Mouse (Mus musculus) hindbrain, postnatal 0 days (tissue): ENCODE measurements around the gene Frmd8. TPM values are rescaled to one million over a fixed set of nuclear protein-coding genes. Genes with fewer than 3 reads are reported as not detected.
A peak's percentile ranks its signal among the peaks of the same experiment; 100 is the strongest.

Experiments used
- ATAC-seq: fragments of 200-750 bp; cut with Nextera tagmentation; 2 replicates; pipeline ENCODE4 v1.8.0; 2017; ENCODE audit warnings: mild to moderate bottlenecking, moderate TSS enrichment, moderate library complexity
- DNase-seq: peaks from one replicate; pipeline ENCODE4 v3.0.0-alpha.2; 2015; ENCODE audit warnings: low spot score
- H3K27ac ChIP-seq: fragments of 300-500 bp; sonication (generic); 2 replicates; pipeline ENCODE4 v1.5.1; 2014; ENCODE audit warnings: mild to moderate bottlenecking
- H3K27me3 ChIP-seq: fragments of 300-500 bp; sonication (generic); 2 replicates; pipeline ENCODE4 v1.6.1; 2014; ENCODE audit warnings: low read length, mixed read lengths; ENCODE audit not compliant: insufficient read depth
- H3K36me3 ChIP-seq: fragments of 300-500 bp; sonication (generic); 2 replicates; pipeline ENCODE4 v1.6.1; 2014; ENCODE audit warnings: low read length, mixed read lengths; ENCODE audit not compliant: insufficient read depth
- H3K4me1 ChIP-seq: fragments of 300-500 bp; sonication (generic); 2 replicates; pipeline ENCODE4 v1.6.1; 2014; ENCODE audit warnings: antibody characterized with exemption, low read length, mixed read lengths; ENCODE audit not compliant: insufficient read depth
- H3K4me2 ChIP-seq: fragments of 300-500 bp; sonication (generic); 2 replicates; pipeline ENCODE4 v1.6.1; 2014; ENCODE audit warnings: low read depth, mild to moderate bottlenecking, low read length, moderate library complexity, mixed read lengths
- H3K4me3 ChIP-seq: fragments of 300-500 bp; sonication (generic); 2 replicates; pipeline ENCODE4 v1.5.1; 2014; ENCODE audit warnings: low read length
- H3K9ac ChIP-seq: fragments of 300-500 bp; sonication (generic); replicated peaks from 2 replicates; pipeline ENCODE4 v1.6.1; 2014; ENCODE audit warnings: mild to moderate bottlenecking, low read length, moderate library complexity, mixed read lengths
- H3K9me3 ChIP-seq: fragments of 300-500 bp; sonication (generic); 2 replicates; pipeline ENCODE4 v1.6.1; 2016; ENCODE audit warnings: low read length, mixed read lengths
- CTCF ChIP-seq: IDR thresholded peaks from 2 replicates; pipeline ENCODE4 v1.5.1; 2016; ENCODE audit warnings: antibody characterized with exemption, control low read depth, low read depth
- WGBS: fragments of 180-500 bp; shearing (Covaris S2); extraction: QIAGEN DNeasy Blood & Tissue Kit; methylation state at CpG from one replicate; pipeline ENCODE4 v1.1.7; 2014; 5-methylcytosine and 5-hydroxymethylcytosine counted together
- polyA plus RNA-seq: library from polyadenylated mRNA; unstranded; fragments of >200 nt; fragmentation: Nextera tagmentation; extraction: Ambion mirVana; gene quantifications from 2 replicates; pipeline ENCODE4 v1.2.1, GENCODE M21; 2015
- total RNA-seq: library from RNA; depleted of rRNA; stranded (reverse); fragments of >200 nt; gene quantifications from 2 replicates; pipeline ENCODE4 v1.2.3, GENCODE M21; 2014

Frmd8 gene
- total and polyA plus RNA-seq, 2 experiments from 2014 or later: 12.5 to 19.8 TPM

DNA sequence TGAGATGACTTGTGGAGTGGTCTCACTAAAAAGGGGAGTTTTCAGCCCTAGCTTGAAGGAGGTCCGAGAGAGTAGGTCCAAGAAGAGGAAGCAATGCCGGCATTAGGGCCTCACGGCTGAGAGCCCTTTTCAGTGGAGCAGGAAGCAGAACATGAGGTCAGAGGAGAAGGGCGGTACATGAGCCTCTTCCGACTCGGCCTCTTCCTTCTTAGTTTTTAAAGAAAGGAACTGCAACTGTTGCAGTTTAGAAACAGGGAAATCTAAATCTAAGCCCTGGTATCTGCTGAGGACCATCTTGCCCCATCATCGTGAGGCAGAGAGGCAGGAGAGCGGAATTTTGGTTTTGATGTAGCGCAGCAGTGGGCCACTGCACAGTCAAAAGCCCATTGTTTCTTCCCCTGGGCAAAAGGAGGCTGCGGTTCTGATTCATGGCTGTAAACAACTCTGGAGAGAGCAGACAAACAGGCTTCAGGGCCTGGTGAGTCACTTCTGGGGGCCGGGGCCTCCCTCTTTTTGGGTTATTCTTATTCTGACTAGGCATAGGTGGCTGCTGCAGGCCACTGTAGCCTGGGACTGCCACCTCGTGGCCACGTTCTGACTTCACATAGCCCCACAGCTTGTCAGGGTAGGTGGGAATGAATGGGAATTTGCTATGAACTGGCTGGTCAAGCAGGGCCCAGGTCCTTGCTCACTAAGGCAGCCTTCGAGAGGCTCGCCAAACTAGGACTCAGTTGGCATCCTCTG is 2.7 kb upstream of the Frmd8 start, which contains the start of gene Slc25a45:
TSS of gene Slc25a45 (plus strand) at position 191 of the 744 bp plus-strand sequence.
- no peaks in the 10 kb centered on the region for H3K9me3 ChIP-seq
- peaks cover 14% of the 10 kb centered on the region for H3K4me1 ChIP-seq
- H3K36me3 ChIP-seq: no peaks in the 10 kb centered on the region
- ATAC-seq (peak; percentile 66), DNase-seq (peak; percentile 81)
- no peak within 1 kb of the TSS for H3K4me3 ChIP-seq
- peak; percentile 89 for TF ChIP-seq CTCF
- no peaks in the 10 kb centered on the region for H3K27me3 ChIP-seq
- H3K27ac ChIP-seq: peak within 1 kb of the TSS; percentile 65
- H3K9ac ChIP-seq: peak within 1 kb of the TSS; percentile 22; the same call in 1 of the 2 replicates
- 46% methylated on average over 15 of the region's 15 CpGs for WGBS
- H3K4me2 ChIP-seq: peak within 1 kb of the TSS; percentile 28; the same call in 1 of the 2 replicates

DNA sequence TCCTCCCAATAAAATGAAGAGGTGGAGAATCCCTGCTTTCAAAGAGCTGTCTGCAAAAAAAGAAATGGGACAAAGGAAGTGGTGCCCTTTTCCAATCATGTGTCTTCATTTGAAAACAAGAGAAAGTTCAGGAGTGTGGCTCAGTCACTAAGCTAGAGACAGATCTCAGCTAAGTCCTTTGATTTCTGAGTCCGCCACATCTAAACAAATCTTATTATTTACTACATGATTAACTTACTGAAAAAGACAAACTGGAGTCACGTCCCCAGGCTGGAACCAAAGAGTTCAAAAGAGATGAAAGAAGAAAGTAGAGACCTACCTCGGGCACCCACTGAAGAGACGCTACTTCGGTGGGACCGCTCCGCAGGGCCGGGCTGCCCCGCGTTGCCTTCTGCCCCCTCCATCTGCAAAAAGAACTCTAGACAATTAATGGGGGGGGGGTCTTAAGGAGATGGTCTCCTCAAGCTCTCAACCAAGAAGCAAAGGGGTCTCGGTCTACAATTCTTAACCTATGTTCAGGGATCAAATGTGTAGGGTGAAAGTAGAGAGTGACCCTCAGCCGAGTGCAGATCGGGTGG is 594 bp downstream of the Frmd8 start:
- 6% methylated on average over 13 of the region's 13 CpGs for WGBS
- H3K4me3 ChIP-seq: peak overlapping the region; percentile 75
- TF ChIP-seq CTCF: no peak

DNA sequence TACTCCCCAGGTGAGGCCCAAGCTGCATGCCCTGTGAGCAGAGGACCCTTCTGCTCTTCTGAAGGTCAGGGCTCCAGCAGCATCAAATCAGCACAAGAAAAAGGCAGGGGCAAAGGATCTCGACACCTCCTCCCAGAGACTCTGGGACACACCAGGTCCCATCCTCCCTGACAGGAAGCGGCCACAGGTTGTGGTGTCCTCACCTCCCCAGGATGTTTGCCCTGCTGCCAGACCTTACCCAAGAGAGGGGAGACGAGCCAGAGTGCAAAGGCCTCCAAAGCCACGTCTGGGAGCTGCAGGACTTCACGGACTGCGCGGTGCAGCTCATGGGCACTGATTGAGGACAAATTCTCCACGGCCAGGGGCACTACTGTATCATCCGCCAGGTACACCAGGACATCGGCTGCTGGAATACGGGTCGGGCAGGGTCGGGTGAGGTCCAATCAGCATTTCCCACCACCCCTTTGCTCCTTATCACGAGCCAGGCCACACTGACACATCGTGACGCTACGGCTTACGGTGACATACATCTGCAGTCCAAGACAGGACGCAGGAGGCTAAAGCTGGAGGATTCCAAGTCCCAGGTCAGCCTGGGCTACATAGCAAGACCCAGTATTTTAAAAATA is 2.0 kb downstream of the Frmd8 start:
- no peak for TF ChIP-seq CTCF
- ATAC-seq (no peak), DNase-seq (no peak)
- Histone ChIP-seq H3K9me3 (no peaks in the 10 kb centered on the region), H3K4me2 (no peak overlapping the region), H3K36me3 (peaks cover 8% of the 10 kb centered on the region; the same call in 1 of the 2 replicates), H3K4me1 (peaks cover 14% of the 10 kb centered on the region), H3K9ac (no peak overlapping the region), H3K27me3 (no peaks in the 10 kb centered on the region), H3K4me3 (no peak overlapping the region), H3K27ac (no peak overlapping the region)
- WGBS: 88% methylated on average over 19 of the region's 19 CpGs

More for the DNA sequence above, 594 bp downstream of the Frmd8 start:
- H3K9ac ChIP-seq: peak overlapping the region; percentile 71
- no peaks in the 10 kb centered on the region for H3K36me3 ChIP-seq
- peak overlapping the region; percentile 97 for H3K4me2 ChIP-seq
- H3K27ac ChIP-seq: no peak overlapping the region
- peaks cover 14% of the 10 kb centered on the region for H3K4me1 ChIP-seq
- ATAC-seq (no peak), DNase-seq (no peak)
- no peaks in the 10 kb centered on the region for H3K9me3 ChIP-seq
- no peaks in the 10 kb centered on the region for H3K27me3 ChIP-seq

DNA sequence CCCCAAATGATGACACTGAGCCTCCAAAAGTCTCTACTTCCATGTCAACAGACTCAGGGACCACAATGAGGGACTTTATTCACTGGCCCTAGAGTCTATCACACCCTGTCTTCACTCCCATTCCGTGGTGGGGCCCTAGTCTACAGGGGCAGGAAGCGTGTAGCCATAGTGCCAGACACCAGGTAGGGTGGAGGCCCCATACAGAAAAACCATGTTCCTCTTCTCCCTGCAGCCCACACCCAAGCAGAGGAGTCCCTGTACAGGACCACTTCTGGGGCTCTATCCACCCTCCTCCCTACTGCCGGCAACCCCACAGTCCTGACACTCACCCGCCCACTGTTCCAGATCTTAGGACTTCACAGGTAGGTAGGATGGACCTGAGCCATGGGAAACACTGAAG is 2.5 kb downstream of the Frmd8 start:
- TF ChIP-seq CTCF: no peak
- Histone ChIP-seq H3K9ac (no peak overlapping the region), H3K4me2 (no peak overlapping the region), H3K4me3 (no peak overlapping the region), H3K27me3 (no peaks in the 10 kb centered on the region), H3K9me3 (no peaks in the 10 kb centered on the region), H3K27ac (no peak overlapping the region), H3K4me1 (peaks cover 14% of the 10 kb centered on the region), H3K36me3 (peaks cover 8% of the 10 kb centered on the region; the same call in 1 of the 2 replicates)
- no peak for DNase-seq
- no peak for ATAC-seq
- 91% methylated on average over 4 of the region's 4 CpGs for WGBS

- no peak overlapping the region for H3K4me3 ChIP-seq
- TF ChIP-seq CTCF: no peak
- no peak overlapping the region for H3K4me2 ChIP-seq
- no peak overlapping the region for H3K27ac ChIP-seq
- no peaks in the 10 kb centered on the region for H3K27me3 ChIP-seq
- ATAC-seq: no peak
- no peak for DNase-seq
- WGBS: 48% methylated on average over 6 of the region's 6 CpGs
- H3K36me3 ChIP-seq: peaks cover 8% of the 10 kb centered on the region; the same call in 1 of the 2 replicates
- no peak overlapping the region for H3K9ac ChIP-seq
- no peaks in the 10 kb centered on the region for H3K9me3 ChIP-seq
- H3K4me1 ChIP-seq: peaks cover 14% of the 10 kb centered on the region
Measured at GRCm38 (mm10) chr19:5871683-5872082, 3.4 kb downstream of the Frmd8 start.

DNA sequence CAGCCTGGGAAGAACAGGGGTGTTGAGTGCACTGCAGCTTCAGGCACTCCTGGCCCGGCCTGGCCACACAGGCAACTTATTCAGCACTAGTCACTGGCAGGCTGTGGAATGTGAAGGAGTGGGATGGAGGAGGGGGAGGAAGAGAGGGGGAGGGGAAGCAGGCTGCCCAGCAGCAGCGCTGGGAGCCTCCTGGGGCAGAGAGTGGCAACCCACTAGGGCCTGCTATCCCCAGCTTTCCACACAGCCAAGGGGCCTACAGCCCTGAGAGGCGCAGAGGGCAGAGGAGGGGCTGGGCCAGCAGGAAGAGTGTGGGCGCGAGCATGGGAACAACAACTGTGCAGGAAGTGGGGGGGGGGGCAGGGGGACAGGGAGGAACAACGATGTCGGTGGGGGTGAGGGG is 3.8 kb downstream of the Frmd8 start:
- TF ChIP-seq CTCF: no peak
- peak; percentile 19; the same call in 1 of the 2 replicates for ATAC-seq
- no peaks in the 10 kb centered on the region for H3K27me3 ChIP-seq
- peak; percentile 22 for DNase-seq
- H3K36me3 ChIP-seq: peaks cover 8% of the 10 kb centered on the region; the same call in 1 of the 2 replicates
- no peak overlapping the region for H3K4me3 ChIP-seq
- H3K9me3 ChIP-seq: no peaks in the 10 kb centered on the region
- peaks cover 14% of the 10 kb centered on the region for H3K4me1 ChIP-seq
- H3K4me2 ChIP-seq: no peak overlapping the region
- WGBS: 6% methylated on average over 5 of the region's 7 CpGs
- H3K27ac ChIP-seq: no peak overlapping the region; the same call in 1 of the 2 replicates
- H3K9ac ChIP-seq: no peak overlapping the region
